Mouse (Mus musculus) lung, adult 2 months (tissue): ENCODE data around the gene Ccdc85b.

Experiments used
- CTCF ChIP-seq: fragments of 200-500 bp; IDR thresholded peaks from 2 replicates; pipeline ENCODE4 v1.5.1; 2011; ENCODE audit warnings: mild to moderate bottlenecking, low read length, control low read depth; ENCODE audit not compliant: insufficient read depth
- POLR2A ChIP-seq: fragments of 200-500 bp; IDR thresholded peaks from 2 replicates; pipeline ENCODE4 v1.6.1; 2011; ENCODE audit warnings: low read depth, mild to moderate bottlenecking, control low read depth, low read length, borderline replicate concordance; ENCODE audit errors: extremely low read depth

DNA sequence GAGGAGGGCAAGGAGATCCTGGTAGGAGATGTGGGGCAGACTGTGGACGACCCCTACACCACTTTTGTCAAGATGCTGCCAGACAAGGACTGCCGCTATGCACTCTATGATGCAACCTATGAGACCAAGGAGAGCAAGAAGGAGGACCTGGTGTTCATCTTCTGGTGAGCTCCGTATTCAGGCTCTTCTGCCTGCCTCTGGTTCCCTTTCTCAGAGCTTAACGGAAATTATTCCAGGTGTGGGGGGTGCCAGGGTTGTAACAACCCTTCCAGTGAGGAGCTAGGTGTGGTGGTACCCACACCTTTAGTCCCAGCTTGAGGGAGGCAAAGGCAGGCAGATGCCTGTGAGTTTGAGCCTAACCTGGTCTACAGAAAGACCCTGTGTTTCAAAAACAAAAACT lies 34.9 kb upstream of the Ccdc85b start:
- TF ChIP-seq POLR2A = no peak
- no peak for TF ChIP-seq CTCF
